Mouse (Mus musculus): ENCODE measurements around the gene Tenm3. TPM values are rescaled to one million over a fixed set of nuclear protein-coding genes. Genes with fewer than 3 reads are reported as not detected.

Gene Tenm3
- polyA plus RNA-seq, 2 experiments = 2.2 to 3.1 TPM

- 59% methylated on average over 4 of the region's 4 CpGs for WGBS (ENCODE audit: insufficient replicate concordance)
- no peak overlapping the region for H3K9ac ChIP-seq (replicated peaks)
- H3K4me2 ChIP-seq (ENCODE audit: low read depth) = no peak overlapping the region
- no peaks in the 10 kb centered on the region for H3K9me3 ChIP-seq (ENCODE audit: control insufficient read depth, low read length)
- no peak overlapping the region for H3K4me3 ChIP-seq (ENCODE audit: insufficient read depth in 1 of 2, low read depth in 2 of 2, low read length in 2 of 2)
- no peaks in the 10 kb centered on the region for H3K36me3 ChIP-seq (replicated peaks; ENCODE audit: control insufficient read depth, insufficient read depth, low read depth)
- TF ChIP-seq EP300 (IDR thresholded peaks at IDR 0.05; ENCODE audit: low read depth) (no peak), CTCF (IDR thresholded peaks at IDR 0.05; ENCODE audit: low read depth) (no peak)
- no peak overlapping the region for H3K27ac ChIP-seq
- H3K27me3 ChIP-seq (ENCODE audit: control insufficient read depth, insufficient read depth, low read length) = no peaks in the 10 kb centered on the region
- no peak for DNase-seq (ENCODE audit: low read depth in 3 of 3, low spot score in 3 of 3)
- ATAC-seq (ENCODE audit: insufficient read depth) = no peak
- H3K4me1 ChIP-seq (replicated peaks; ENCODE audit: control insufficient read depth in 2 of 2, insufficient read depth in 2 of 2, low read length in 1 of 2) = no peaks in the 10 kb centered on the region
Measured at GRCm38 (mm10) chr8:48348386-48348785, 495.4 kb downstream of the Tenm3 start.

DNA sequence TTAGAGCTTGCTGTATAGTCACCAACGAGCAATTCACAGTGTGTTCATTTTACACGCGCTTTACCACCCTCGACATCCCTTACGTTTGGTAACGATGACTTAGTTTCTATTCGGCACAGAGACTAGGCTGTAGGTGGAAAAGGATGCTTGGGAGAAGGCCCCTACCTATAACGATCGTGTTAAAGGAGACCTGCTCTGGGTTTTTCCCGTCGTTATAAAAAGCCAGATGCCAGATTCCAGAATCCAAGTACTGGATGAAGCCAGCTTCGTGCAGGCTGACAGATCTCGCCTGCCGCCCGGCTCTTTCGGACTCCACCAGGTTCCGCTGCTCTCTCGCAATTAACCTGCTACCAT, 500.7 kb downstream of the Tenm3 start:
- Histone ChIP-seq H3K9ac (replicated peaks) (no peak overlapping the region), H3K27ac (no peak overlapping the region), H3K9me3 (ENCODE audit: control insufficient read depth, low read length) (no peaks in the 10 kb centered on the region), H3K36me3 (replicated peaks; ENCODE audit: control insufficient read depth, insufficient read depth, low read depth) (no peaks in the 10 kb centered on the region), H3K27me3 (ENCODE audit: control insufficient read depth, insufficient read depth, low read length) (no peaks in the 10 kb centered on the region), H3K4me2 (ENCODE audit: low read depth) (no peak overlapping the region), H3K4me3 (ENCODE audit: insufficient read depth in 1 of 2, low read depth in 2 of 2, low read length in 2 of 2) (no peak overlapping the region), H3K4me1 (replicated peaks; ENCODE audit: control insufficient read depth in 2 of 2, insufficient read depth in 2 of 2, low read length in 1 of 2) (no peaks in the 10 kb centered on the region)
- WGBS (ENCODE audit: insufficient replicate concordance) = 81% methylated on average over 18 of the region's 18 CpGs
- ATAC-seq (ENCODE audit: insufficient read depth) (no peak), DNase-seq (ENCODE audit: low read depth in 3 of 3, low spot score in 3 of 3) (no peak)
- no peak for TF ChIP-seq EP300 (IDR thresholded peaks at IDR 0.05; ENCODE audit: low read depth)
- TF ChIP-seq CTCF (IDR thresholded peaks at IDR 0.05; ENCODE audit: low read depth) = no peak

- ATAC-seq (ENCODE audit: insufficient read depth) = no peak
Measured at GRCm38 (mm10) chr8:48342321-48343066, 501.3 kb downstream of the Tenm3 start.

GRCm38 (mm10) chr8:48341692-48342091, 502.1 kb downstream of the Tenm3 start:
- Histone ChIP-seq H3K27me3 (ENCODE audit: control insufficient read depth, insufficient read depth, low read length) (no peaks in the 10 kb centered on the region), H3K27ac (no peak overlapping the region), H3K9ac (replicated peaks) (no peak overlapping the region), H3K4me1 (replicated peaks; ENCODE audit: control insufficient read depth in 2 of 2, insufficient read depth in 2 of 2, low read length in 1 of 2) (no peaks in the 10 kb centered on the region), H3K9me3 (ENCODE audit: control insufficient read depth, low read length) (no peaks in the 10 kb centered on the region), H3K36me3 (replicated peaks; ENCODE audit: control insufficient read depth, insufficient read depth, low read depth) (no peaks in the 10 kb centered on the region), H3K4me2 (ENCODE audit: low read depth) (no peak overlapping the region), H3K4me3 (ENCODE audit: insufficient read depth in 1 of 2, low read depth in 2 of 2, low read length in 2 of 2) (no peak overlapping the region)
- 58% methylated on average over 4 of the region's 4 CpGs for WGBS (ENCODE audit: insufficient replicate concordance)
- no peak for TF ChIP-seq EP300 (IDR thresholded peaks at IDR 0.05; ENCODE audit: low read depth)
- no peak for TF ChIP-seq CTCF (IDR thresholded peaks at IDR 0.05; ENCODE audit: low read depth)
- ATAC-seq (ENCODE audit: insufficient read depth) = no peak
- no peak for DNase-seq (ENCODE audit: low read depth in 3 of 3, low spot score in 3 of 3)

More at GRCm38 (mm10) chr8:48342321-48343066, 501.3 kb downstream of the Tenm3 start:
- H3K36me3 ChIP-seq (replicated peaks; ENCODE audit: control insufficient read depth, insufficient read depth, low read depth) = no peaks in the 10 kb centered on the region
- no peaks in the 10 kb centered on the region for H3K9me3 ChIP-seq (ENCODE audit: control insufficient read depth, low read length)
- no peaks in the 10 kb centered on the region for H3K4me1 ChIP-seq (replicated peaks; ENCODE audit: control insufficient read depth in 2 of 2, insufficient read depth in 2 of 2, low read length in 1 of 2)
- no peak overlapping the region for H3K4me2 ChIP-seq (ENCODE audit: low read depth)
- TF ChIP-seq CTCF (IDR thresholded peaks at IDR 0.05; ENCODE audit: low read depth) = no peak
- no peak for TF ChIP-seq EP300 (IDR thresholded peaks at IDR 0.05; ENCODE audit: low read depth)
- DNase-seq (ENCODE audit: low read depth in 3 of 3, low spot score in 3 of 3) = no peak
- WGBS (ENCODE audit: insufficient replicate concordance) = 76% methylated on average over 30 of the region's 30 CpGs
- no peaks in the 10 kb centered on the region for H3K27me3 ChIP-seq (ENCODE audit: control insufficient read depth, insufficient read depth, low read length)
- H3K9ac ChIP-seq (replicated peaks) = no peak overlapping the region
- no peak overlapping the region for H3K27ac ChIP-seq
- no peak overlapping the region for H3K4me3 ChIP-seq (ENCODE audit: insufficient read depth in 1 of 2, low read depth in 2 of 2, low read length in 2 of 2)

DNA sequence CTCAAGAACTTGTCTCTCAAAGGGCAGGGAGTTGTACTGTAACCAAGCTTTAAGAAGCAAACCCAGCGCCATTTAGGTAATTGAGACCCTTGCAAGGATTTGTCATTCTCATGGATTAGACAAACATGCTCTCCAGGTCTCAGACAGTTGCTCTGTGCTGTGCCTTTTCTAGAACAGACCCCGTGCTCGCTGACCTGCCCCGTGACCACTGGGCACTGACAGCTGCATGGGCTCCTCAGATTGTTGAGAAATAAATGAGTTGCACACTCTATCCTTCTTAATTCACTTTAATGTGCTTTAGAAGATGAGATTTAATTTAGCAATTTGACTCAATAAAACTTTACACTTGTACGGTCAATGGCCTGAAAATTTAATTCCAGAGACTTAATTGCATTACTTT, 502.5 kb downstream of the Tenm3 start:
- TF ChIP-seq EP300 (IDR thresholded peaks at IDR 0.05; ENCODE audit: low read depth) = no peak
- TF ChIP-seq CTCF (IDR thresholded peaks at IDR 0.05; ENCODE audit: low read depth) = no peak
- Histone ChIP-seq H3K9ac (replicated peaks) (no peak overlapping the region), H3K27me3 (ENCODE audit: control insufficient read depth, insufficient read depth, low read length) (no peaks in the 10 kb centered on the region), H3K4me2 (ENCODE audit: low read depth) (no peak overlapping the region), H3K9me3 (ENCODE audit: control insufficient read depth, low read length) (no peaks in the 10 kb centered on the region), H3K4me3 (ENCODE audit: insufficient read depth in 1 of 2, low read depth in 2 of 2, low read length in 2 of 2) (no peak overlapping the region), H3K4me1 (replicated peaks; ENCODE audit: control insufficient read depth in 2 of 2, insufficient read depth in 2 of 2, low read length in 1 of 2) (no peaks in the 10 kb centered on the region), H3K27ac (no peak overlapping the region), H3K36me3 (replicated peaks; ENCODE audit: control insufficient read depth, insufficient read depth, low read depth) (no peaks in the 10 kb centered on the region)
- no peak for ATAC-seq (ENCODE audit: insufficient read depth)
- 66% methylated on average over 5 of the region's 5 CpGs for WGBS (ENCODE audit: insufficient replicate concordance)
- DNase-seq (ENCODE audit: low read depth in 3 of 3, low spot score in 3 of 3) = no peak
